Mouse (Mus musculus): ENCODE measurements around the gene Snta1.

The Snta1 gene

GRCm38 (mm10) chr2:154407643-154408445, at the start of gene Snta1:
Snta1 (minus strand) TSS chr2:154408099.
- peak; percentile 80 for DNase-seq (ENCODE audit: low read depth, low spot score)

DNA sequence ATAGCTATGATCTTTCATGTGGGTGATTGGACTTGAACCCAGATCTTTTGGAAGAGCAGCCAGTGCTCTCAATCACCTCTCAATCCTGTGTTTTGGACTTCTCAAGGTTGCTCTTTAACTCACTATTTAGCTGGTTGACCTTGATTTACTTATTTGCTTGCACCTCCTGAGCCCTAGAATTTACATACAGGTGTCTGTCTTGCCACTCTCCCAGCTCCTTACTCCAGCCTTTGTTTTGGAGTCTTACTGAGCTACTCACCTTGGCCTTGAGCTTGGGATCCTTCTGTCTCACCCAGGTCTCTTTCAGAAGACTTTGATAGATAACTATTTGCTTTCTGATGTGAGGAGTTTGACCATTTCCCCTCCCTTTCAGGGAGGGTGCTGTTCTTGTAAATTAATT, 48.7 kb upstream of the Snta1 start:
- DNase-seq (ENCODE audit: low read depth, low spot score) = no peak

DNA sequence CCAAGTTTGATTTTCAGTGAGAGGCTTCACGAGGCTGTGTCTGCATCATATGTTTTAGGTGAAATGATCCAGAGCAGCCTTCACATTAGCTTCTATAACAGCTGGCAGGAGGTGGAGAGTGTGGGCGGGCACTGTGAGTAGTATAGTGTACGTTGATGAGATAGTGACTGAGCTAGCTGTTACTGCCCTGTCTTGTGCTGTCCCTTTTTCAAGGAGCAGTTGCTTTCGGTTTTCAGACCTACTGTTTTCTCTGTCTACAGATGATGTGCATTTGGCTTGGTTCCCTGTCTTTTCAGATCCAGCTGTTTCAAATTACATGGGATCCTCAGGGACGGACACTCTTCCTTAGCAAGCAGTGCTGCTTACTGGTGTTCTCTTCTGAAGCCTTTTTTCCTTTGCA, 47.9 kb upstream of the Snta1 start:
- DNase-seq (ENCODE audit: low read depth, low spot score) = peak; percentile 8

GRCm38 (mm10) chr2:154454605-154455004, 46.7 kb upstream of the Snta1 start:
- DNase-seq (ENCODE audit: low read depth, low spot score) = no peak

DNA sequence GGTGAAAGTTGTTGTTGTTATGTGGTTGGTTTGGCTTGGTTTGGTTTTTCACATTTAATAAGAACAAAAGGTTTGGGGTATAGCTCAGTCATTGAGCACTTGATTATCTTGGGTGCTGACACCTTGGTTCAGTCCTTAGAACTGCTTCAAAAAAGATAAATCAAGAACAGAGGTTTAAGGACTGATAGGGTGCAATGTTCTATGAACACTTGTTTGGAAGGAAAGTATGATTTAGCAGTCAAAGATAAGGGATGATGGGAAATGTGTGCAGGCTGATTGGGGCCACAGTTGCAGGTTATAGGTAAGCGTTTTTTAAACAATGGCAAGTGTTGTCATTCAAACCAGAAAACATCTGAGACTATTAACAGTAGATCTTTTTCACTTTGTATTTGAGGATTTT, 46.2 kb upstream of the Snta1 start:
- no peak for DNase-seq (ENCODE audit: low read depth, low spot score)

DNA sequence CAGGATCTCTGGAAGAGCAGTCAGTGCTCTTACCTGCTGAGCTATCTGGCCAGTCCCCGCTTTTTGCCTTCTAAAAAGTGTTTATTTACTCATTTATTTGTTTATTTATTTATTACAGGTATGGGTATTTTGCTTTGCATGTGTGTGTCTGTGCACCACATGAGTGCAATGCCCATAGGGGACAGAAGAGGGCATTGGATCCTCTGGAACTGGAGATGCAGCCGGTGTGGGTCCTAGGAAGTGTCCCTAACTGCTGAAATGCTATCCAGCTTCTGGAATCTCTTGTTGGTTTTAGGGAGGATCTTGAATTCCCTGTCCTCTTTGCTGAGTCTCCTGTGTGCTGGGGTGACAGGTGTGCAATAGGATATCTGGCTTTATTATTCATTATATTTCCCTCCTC, 45.1 kb upstream of the Snta1 start:
- DNase-seq (ENCODE audit: low read depth, low spot score) = no peak

DNA sequence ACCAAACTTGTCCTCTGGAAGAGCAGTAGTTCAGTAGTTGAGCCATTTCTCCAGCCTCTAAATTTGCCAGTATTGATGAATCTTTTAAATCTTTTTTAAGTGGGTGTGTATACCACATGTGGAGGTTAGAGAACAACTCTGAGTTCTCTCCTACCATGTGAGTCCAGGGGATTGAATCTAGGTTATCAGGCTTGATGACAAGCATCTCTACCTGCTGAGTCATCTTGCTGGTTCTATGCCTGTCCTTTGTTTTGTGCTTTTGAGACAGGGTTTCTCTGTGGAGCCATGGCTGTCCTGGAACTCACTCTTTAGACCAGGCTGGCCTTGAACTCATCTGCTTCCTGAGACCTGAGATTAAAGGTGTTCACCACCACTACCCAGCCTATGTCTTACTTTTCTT, 40.7 kb upstream of the Snta1 start:
- DNase-seq (ENCODE audit: low read depth, low spot score) = no peak

DNA sequence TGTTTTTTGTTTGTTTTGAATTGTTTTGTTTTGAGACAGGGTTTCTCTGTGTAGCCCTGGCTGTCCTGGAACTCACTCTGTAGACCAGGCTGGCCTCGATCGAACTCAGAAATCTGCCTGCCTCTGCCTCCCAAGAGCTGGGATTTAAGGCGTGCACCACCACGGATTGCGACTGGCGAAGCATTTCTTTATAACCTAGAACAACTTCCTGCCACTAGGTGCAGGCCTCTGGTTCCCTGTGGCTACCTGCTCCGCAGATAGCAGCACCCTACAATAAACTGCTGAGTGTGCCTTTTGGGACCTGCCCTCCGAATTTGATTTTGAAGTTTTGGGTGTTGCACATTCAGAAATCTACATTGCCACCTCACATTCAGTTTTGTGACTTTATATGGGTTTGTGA, 39.9 kb upstream of the Snta1 start:
- DNase-seq (ENCODE audit: low read depth, low spot score) = no peak

- no peak for DNase-seq (ENCODE audit: low read depth, low spot score)
These were observed 32.6 kb upstream of the Snta1 start for GRCm38 (mm10) chr2:154440453-154440852.

GRCm38 (mm10) chr2:154437191-154437527, 29.3 kb upstream of the Snta1 start:
- no peak for DNase-seq (ENCODE audit: low read depth, low spot score)

GRCm38 (mm10) chr2:154436458-154437190, 28.7 kb upstream of the Snta1 start, which contains the start of gene Cbfa2t2:
Cbfa2t2 (plus strand) TSS chr2:154436481.
- no peak for DNase-seq (ENCODE audit: low read depth, low spot score)

DNA sequence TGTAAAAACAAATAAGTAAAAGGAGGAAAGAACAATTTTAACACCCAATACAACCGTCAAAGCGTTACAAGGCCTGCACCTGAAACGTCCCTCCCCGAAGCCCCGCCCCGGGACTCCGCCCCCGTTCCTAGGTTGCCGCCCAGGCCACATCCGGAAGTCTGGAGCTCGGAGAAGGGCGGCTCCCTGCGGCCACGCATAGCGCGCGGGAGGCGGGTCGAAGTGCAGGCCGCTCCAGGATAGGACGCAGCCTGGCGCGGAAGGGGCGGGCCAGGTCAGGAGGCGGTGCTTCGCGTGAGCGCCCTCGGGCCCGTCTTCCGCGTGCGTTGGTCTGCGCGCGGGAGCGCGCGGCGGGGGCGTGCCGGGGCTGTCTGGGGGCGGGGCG, 28.2 kb upstream of the Snta1 start:
- peak; percentile 99 for DNase-seq (ENCODE audit: low read depth, low spot score)

- no peak for DNase-seq (ENCODE audit: low read depth, low spot score)
These were observed 26.8 kb upstream of the Snta1 start for GRCm38 (mm10) chr2:154434690-154435089.

DNA sequence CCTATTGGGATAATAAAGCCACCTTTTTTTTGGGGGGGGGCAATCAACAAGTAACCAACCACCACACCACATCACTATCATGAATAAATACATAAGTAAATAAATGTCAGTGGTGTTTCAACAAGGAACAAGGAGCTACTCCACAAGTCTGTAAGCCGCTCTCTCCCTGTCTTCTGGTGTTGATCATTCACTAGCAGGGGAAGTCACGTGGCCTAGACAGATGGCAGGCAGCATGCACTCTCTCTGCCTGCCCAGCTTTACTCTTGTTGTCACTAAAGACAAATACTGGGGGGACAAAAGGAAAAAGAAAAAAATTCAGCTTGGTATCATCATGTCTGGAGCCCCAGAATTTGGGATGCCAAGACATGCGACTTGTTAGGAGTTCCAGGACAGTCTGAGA, 25.5 kb upstream of the Snta1 start:
- DNase-seq (ENCODE audit: low read depth, low spot score) = no peak

- DNase-seq (ENCODE audit: low read depth, low spot score) = no peak
These were observed 24.8 kb upstream of the Snta1 start for GRCm38 (mm10) chr2:154432696-154433095.

DNA sequence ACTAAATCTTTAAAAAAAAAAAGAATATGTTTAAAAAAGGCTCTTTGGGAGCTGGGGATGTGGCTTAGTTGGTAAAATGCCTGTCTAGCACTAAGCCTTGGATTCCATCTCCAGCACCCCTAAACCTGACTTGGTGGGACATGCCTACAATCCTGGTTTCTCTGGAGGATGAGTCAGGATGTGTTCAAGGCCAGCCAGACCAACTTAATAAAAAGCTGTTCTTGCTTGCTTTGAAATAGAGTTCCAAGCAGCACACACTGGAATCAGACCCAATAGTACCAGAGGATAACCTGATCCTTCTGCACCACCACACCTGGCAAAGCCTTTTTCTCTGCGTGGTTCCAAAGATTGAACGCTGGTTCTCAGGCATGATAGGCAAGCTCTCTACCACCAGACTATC, 22.7 kb upstream of the Snta1 start:
- no peak for DNase-seq (ENCODE audit: low read depth, low spot score)

DNA sequence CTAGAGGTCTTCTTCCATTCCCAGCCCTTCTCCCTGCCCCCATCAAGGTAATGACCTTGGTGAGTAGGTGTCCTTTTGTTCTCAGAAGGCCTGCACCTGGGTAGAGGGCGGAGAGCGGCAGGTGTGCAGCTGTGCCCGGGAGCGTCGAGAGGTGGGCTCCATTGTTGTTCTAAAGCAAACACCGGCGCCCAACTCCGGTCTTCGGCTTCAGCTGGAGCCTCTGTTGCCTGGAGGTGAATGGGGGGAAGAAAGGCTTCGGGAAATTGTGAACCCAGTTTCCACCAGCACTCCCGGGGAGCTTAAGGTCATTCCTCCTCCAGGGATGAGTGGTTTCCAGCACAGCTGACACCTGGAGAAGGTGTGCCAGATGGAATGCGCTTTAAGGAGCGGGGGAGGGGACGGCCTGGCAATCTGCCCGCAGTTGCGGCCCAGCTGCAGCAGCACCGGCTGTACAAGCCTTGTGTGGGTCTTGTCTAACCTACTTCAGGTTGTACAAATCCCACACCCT, 20.0 kb upstream of the Snta1 start:
- no peak for DNase-seq (ENCODE audit: low read depth, low spot score)

DNA sequence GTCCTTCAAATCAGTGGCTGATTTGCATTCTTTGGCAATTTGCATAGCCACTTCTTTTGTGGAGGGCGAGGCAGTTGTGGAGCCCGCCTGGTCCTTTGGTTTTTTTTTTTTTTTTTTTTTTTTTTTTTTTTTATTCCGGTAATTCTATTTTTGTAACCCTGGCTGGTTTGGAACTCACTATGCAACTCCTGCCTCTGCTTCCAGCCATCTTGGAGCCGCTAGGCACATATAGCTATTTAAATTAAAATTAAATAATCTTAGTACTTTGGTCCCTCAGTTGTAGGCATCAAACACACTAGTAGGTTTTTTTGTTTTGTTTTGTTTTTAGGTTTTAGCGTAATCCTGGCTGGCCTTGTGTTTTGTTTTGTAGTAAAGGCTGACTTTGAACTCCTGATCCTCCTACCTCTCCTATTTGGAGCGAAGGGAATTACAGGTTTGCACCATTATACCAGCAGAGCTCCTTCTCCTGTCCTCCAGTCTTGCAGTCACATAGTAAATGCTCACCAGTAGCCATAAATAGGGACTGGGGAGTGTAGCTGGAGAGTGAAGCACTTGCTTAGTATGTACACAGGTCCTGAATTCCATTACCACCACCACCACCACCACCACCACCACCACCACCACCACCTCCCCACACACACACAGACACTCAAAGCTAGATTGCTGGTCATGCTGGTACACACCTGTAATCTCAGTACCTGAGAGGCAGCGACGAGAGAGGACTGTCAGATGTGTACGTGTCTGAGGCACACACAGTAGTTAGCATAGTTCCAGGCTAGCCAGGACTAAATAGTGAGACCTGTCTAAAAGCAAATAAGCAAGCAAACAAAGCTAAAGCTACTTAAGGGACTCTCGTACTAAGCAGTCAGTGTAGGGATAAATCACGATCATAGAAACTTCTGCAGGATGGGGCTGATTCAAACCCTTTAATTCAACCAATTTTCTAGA, 19.3 kb upstream of the Snta1 start:
- DNase-seq (ENCODE audit: low read depth, low spot score) = no peak

DNA sequence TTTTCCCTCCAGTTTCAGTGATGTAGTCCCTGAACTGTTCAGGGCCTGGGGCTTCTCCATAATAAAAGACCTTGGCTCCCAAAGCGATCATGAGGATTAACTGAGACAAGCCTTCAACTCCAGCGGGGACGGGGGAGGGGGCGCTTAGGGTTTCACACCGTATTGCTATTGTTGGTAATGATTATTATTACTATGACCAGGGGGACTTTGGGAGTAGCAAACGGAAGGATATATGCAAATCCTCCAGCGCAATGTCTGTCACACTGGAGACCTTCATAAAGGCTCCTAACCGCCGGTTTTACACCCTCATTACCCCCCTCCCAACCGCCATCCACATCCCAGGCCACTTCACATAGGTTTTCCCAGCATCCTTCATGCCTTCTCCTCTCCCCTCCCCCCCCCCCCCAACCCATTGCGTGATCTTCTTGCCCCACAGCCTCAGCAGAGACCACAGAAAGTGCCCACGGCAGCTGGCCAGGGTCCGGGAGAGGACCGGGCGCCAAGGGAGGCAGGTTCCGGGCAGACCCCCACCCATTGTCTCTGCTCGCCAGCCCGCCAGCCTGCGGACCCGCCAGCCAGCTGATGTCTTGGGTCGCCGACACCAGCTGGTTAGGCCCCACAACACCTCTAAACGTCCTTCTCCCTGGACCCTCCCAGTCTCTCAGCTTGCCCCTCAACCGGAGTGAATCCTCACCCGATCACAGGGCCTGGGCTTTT, 18.4 kb upstream of the Snta1 start:
- no peak for DNase-seq (ENCODE audit: low read depth, low spot score)

DNA sequence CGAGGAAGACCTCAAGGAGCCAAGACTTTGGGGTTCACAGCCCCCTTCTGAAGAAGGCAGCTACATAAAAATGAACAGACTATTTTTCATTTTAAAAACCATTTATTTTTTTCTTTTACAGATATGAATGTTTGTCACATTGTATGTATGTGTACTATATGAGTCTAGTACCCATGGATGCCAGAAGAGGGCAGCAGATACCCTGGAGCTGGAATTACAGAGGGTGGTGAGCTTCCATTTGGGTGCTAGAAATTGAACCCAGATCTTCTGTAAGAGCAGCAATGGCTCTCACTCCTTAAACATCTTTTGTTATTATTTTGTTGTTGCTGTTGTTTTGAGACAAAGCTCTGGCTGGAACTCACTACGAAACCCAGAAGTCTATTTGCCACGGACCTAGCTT, 17.6 kb upstream of the Snta1 start:
- no peak for DNase-seq (ENCODE audit: low read depth, low spot score)

- DNase-seq (ENCODE audit: low read depth, low spot score) = no peak
These were observed 15.6 kb upstream of the Snta1 start for GRCm38 (mm10) chr2:154423548-154423947.
